Mouse (Mus musculus) fibroblast of lung, adult 2 months (primary cell): ENCODE data around the gene Zfp786.
"Not testable (repeated sequence)": the region's sequence is repeated elsewhere in the genome, so short reads cannot be mapped to it uniquely, and the experiment has no call there.

Experiments
- DNase-seq: peaks from one replicate; pipeline ENCODE4 v3.0.0-alpha.2; 2011; ENCODE audit warnings: low read depth

Zfp786 gene

GRCm38 (mm10) chr6:47830104-47831078, at the start of gene Zfp786:
Gene Zfp786 (minus strand): TSS chr6:47830867.
- DNase-seq, result no peak

- DNase-seq, result no peak
Measured at GRCm38 (mm10) chr6:47880166-47880565, 49.5 kb upstream of the Zfp786 start.

- DNase-seq, result no peak
Measured at GRCm38 (mm10) chr6:47879049-47879716, 48.5 kb upstream of the Zfp786 start.

- no peak for DNase-seq
Measured at GRCm38 (mm10) chr6:47878593-47878992, 47.9 kb upstream of the Zfp786 start.

- DNase-seq, result no peak
Measured at GRCm38 (mm10) chr6:47878133-47878514, 47.5 kb upstream of the Zfp786 start.

GRCm38 (mm10) chr6:47877461-47878132, 46.9 kb upstream of the Zfp786 start:
- peak; percentile 79 for DNase-seq

- DNase-seq, result no peak
Measured at GRCm38 (mm10) chr6:47877058-47877457, 46.4 kb upstream of the Zfp786 start, which contains the start of gene Zfp282. Gene Zfp282 (plus strand): TSS chr6:47877204.

GRCm38 (mm10) chr6:47872266-47872665, 41.6 kb upstream of the Zfp786 start:
- DNase-seq, result no peak

GRCm38 (mm10) chr6:47857729-47858128, 27.1 kb upstream of the Zfp786 start:
- DNase-seq, result not testable (repeated sequence)

- DNase-seq, result no peak
Measured at GRCm38 (mm10) chr6:47857241-47857640, 26.6 kb upstream of the Zfp786 start.

- no peak for DNase-seq
Measured at GRCm38 (mm10) chr6:47845779-47846178, 15.1 kb upstream of the Zfp786 start.

- no peak for DNase-seq
Measured at GRCm38 (mm10) chr6:47842337-47842736, 11.7 kb upstream of the Zfp786 start.

- no peak for DNase-seq
Measured at GRCm38 (mm10) chr6:47841831-47842230, 11.2 kb upstream of the Zfp786 start.

- DNase-seq, result no peak
Measured at GRCm38 (mm10) chr6:47841077-47841476, 10.4 kb upstream of the Zfp786 start.

GRCm38 (mm10) chr6:47837630-47838029, 7.0 kb upstream of the Zfp786 start:
- no peak for DNase-seq

- no peak for DNase-seq
Measured at GRCm38 (mm10) chr6:47835984-47836521, 5.4 kb upstream of the Zfp786 start.

- DNase-seq, result peak; percentile 72
Measured at GRCm38 (mm10) chr6:47835482-47835983, 4.9 kb upstream of the Zfp786 start, which contains the start of gene Zfp398. Gene Zfp398 (plus strand): TSS chr6:47835661.

- no peak for DNase-seq
Measured at GRCm38 (mm10) chr6:47832220-47832619, 1.6 kb upstream of the Zfp786 start.

GRCm38 (mm10) chr6:47828950-47829349, 1.7 kb downstream of the Zfp786 start:
- no peak for DNase-seq

GRCm38 (mm10) chr6:47827462-47827861, 3.2 kb downstream of the Zfp786 start:
- DNase-seq, result no peak

- no peak for DNase-seq
Measured at GRCm38 (mm10) chr6:47824241-47824640, 6.4 kb downstream of the Zfp786 start.

GRCm38 (mm10) chr6:47821776-47822175, 8.9 kb downstream of the Zfp786 start:
- no peak for DNase-seq
